Mouse (Mus musculus) limb, embryonic 12.5 days (tissue): ENCODE results near the gene Fah. TPM values are rescaled to one million over a fixed set of nuclear protein-coding genes. Genes with fewer than 3 reads are reported as not detected.

Experiments used
- ATAC-seq: fragments of 200-750 bp; cut with Nextera tagmentation; 2 replicates; pipeline ENCODE4 v1.8.0; 2017; ENCODE audit warnings: low read depth, moderate TSS enrichment; ENCODE audit not compliant: insufficient number of reproducible peaks, insufficient read depth, low FRiP score, low TSS enrichment
- H3K27ac ChIP-seq: fragments of 300-500 bp; sonication (generic); 2 replicates; pipeline ENCODE4 v1.5.1; 2016; ENCODE audit warnings: mild to moderate bottlenecking, moderate library complexity
- H3K27me3 ChIP-seq: fragments of 300-500 bp; sonication (generic); 2 replicates; pipeline ENCODE4 v1.6.1; 2016; ENCODE audit warnings: mild to moderate bottlenecking, moderate library complexity
- H3K36me3 ChIP-seq: fragments of 300-500 bp; sonication (generic); 2 replicates; pipeline ENCODE4 v1.6.1; 2016; ENCODE audit warnings: mild to moderate bottlenecking, moderate library complexity
- H3K4me1 ChIP-seq: fragments of 300-500 bp; sonication (generic); replicated peaks from 2 replicates; pipeline ENCODE4 v1.6.1; 2016
- H3K4me2 ChIP-seq: fragments of 300-500 bp; sonication (generic); 2 replicates; pipeline ENCODE4 v1.6.1; 2016; ENCODE audit warnings: mild to moderate bottlenecking, moderate library complexity
- H3K4me3 ChIP-seq: fragments of 300-500 bp; sonication (generic); replicated peaks from 2 replicates; pipeline ENCODE4 v1.5.1; 2016; ENCODE audit warnings: mild to moderate bottlenecking
- H3K9ac ChIP-seq: fragments of 300-500 bp; sonication (generic); replicated peaks from 2 replicates; pipeline ENCODE4 v1.6.1; 2016; ENCODE audit warnings: mild to moderate bottlenecking, moderate library complexity
- H3K9me3 ChIP-seq: fragments of 300-500 bp; sonication (generic); 2 replicates; pipeline ENCODE4 v1.6.1; 2016; ENCODE audit warnings: mild to moderate bottlenecking, moderate library complexity
- WGBS: fragments of 180-500 bp; shearing (Covaris S2); methylation state at CpG from one replicate; pipeline ENCODE4 v1.1.7; 2016; 5-methylcytosine and 5-hydroxymethylcytosine counted together
- polyA plus RNA-seq: library from polyadenylated mRNA; unstranded; fragments of >200 nt; fragmentation: Nextera tagmentation; extraction: Ambion mirVana; gene quantifications from 2 replicates; pipeline ENCODE4 v1.2.1, GENCODE M21; 2016

Fah gene
- polyA plus RNA-seq, 1 experiment from 2014 or later, result 2.5 TPM

DNA sequence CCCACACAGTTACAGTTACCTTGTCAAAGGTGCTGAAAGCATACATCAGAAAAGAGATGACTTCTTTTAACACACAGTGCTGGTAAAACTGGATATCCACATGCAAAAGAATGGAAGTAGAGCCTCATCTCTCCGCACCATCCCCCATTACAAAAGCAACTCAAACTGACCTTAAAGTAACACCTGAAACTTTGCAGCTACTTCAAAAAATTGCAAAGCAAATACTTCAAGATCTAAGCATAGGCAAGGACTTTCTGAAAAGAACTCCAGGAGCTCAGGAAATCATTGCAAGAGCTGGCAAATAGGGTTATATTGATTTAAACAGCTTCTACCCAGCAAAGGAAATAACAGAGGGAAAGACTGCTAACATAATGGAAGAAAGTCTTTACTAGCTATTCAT lies 46.0 kb downstream of the Fah start:
- no peak overlapping the region for H3K27ac ChIP-seq
- ATAC-seq, result no peak
- WGBS, result 100% methylated on average over 1 of the region's 1 CpGs
- no peaks in the 10 kb centered on the region for H3K36me3 ChIP-seq
- no peaks in the 10 kb centered on the region for H3K27me3 ChIP-seq
- no peak overlapping the region for H3K4me2 ChIP-seq
- no peak overlapping the region for H3K9ac ChIP-seq
- H3K9me3 ChIP-seq, result no peaks in the 10 kb centered on the region
- no peak overlapping the region for H3K4me3 ChIP-seq
- peaks cover 8% of the 10 kb centered on the region; the same call in 1 of the 2 replicates for H3K4me1 ChIP-seq

DNA sequence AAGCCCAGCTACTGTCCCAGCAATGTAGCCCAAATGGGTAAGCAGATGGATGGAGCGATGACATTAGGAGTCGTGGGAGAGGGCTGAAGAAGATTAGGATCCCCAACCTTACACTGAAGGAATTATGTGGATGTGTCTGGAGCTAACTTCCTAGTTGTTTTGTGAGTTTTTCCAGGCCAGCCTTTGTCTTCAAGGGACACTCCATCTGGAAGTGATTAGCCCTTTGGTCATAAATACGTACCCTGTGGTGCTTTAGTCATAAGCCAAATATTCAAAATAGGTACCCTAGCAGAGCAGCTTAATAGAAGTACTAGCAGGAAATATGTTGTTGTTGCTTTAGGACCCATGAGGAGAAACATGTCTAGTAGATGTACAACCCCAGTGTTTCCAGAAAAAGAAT lies 49.2 kb downstream of the Fah start:
- no peaks in the 10 kb centered on the region for H3K9me3 ChIP-seq

DNA sequence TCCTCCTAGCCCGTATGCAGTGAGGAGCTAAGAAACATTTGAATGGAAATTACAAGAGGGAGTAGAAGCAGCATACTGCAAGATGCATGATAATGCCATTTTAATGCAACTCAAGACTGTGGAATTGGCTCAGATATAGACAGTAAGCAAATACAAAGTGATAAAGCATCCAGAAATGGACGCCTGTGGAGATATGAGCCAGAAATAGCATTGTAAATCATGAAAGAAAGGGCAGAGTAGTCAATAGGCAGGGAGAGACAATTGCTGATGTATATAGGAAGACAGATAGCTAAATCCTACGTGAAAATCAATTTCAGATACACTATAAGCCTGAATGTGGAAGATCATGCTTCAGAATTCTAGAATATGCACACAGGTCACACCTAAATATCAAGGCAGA lies 51.2 kb downstream of the Fah start:
- Histone ChIP-seq H3K4me3 (no peak overlapping the region), H3K27ac (no peak overlapping the region), H3K27me3 (no peaks in the 10 kb centered on the region), H3K36me3 (no peaks in the 10 kb centered on the region), H3K9ac (no peak overlapping the region), H3K4me1 (peaks cover 8% of the 10 kb centered on the region; the same call in 1 of the 2 replicates), H3K4me2 (no peak overlapping the region), H3K9me3 (no peaks in the 10 kb centered on the region)
- WGBS, result 76% methylated on average over 3 of the region's 3 CpGs
- no peak for ATAC-seq

More for the DNA sequence above, 49.2 kb downstream of the Fah start:
- H3K4me3 ChIP-seq, result no peak overlapping the region
- H3K4me2 ChIP-seq, result no peak overlapping the region
- no peaks in the 10 kb centered on the region for H3K36me3 ChIP-seq
- H3K27ac ChIP-seq, result no peak overlapping the region
- ATAC-seq, result no peak
- no peak overlapping the region for H3K9ac ChIP-seq
- no peaks in the 10 kb centered on the region for H3K27me3 ChIP-seq
- peaks cover 8% of the 10 kb centered on the region; the same call in 1 of the 2 replicates for H3K4me1 ChIP-seq
- 35% methylated on average over 3 of the region's 3 CpGs for WGBS

DNA sequence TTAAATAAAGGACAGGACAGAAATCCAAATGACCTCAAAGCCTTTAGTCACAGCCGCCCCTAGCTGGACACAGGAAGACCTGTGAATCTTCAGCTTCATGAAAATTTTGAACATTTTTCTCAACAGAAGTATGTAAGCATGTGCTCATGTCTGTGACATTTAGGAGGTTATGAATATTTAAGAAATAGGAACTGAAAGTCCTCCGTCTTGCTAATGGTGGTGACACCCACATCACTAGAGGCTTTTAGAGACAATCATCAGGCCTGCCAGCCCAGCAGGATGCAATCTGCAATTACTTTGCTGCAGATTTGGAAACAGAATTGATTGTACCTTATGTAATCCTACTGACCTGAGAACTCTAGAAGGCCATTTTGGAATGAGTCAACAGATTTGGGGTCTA lies 55.0 kb downstream of the Fah start:
- no peak overlapping the region for H3K4me3 ChIP-seq
- no peak overlapping the region for H3K9ac ChIP-seq
- no peaks in the 10 kb centered on the region for H3K36me3 ChIP-seq
- WGBS, result 90% methylated on average over 2 of the region's 2 CpGs
- no peak for ATAC-seq
- H3K4me1 ChIP-seq, result no peaks in the 10 kb centered on the region
- no peak overlapping the region for H3K27ac ChIP-seq
- no peaks in the 10 kb centered on the region for H3K27me3 ChIP-seq
- H3K9me3 ChIP-seq, result no peaks in the 10 kb centered on the region
- H3K4me2 ChIP-seq, result no peak overlapping the region

DNA sequence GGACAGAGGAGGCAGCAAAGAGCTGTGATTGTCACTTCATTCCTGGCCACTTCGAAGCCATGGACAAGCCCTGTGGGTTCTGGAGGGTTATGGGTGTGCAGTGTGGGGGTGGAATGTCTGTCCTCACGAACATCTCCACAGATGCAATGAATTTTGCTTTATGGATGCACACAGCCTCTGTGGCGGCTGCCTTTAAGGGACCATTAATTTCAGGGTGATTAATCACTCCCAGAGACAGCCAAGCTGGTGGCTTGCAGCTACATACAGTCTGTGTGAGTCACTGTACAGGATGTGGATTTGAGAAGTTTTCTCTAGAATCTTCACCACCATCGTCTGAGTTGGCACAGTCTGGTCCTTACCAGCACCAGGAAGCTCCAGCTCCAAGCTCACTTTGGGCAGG lies 59.9 kb downstream of the Fah start:
- H3K27me3 ChIP-seq, result 0 out of 2 replicates have a peak, but pooled peaks cover 3% of the 10 kb centered on the region
- WGBS, result 50% methylated on average over 4 of the region's 4 CpGs
- no peak for ATAC-seq
- H3K36me3 ChIP-seq, result no peaks in the 10 kb centered on the region
- H3K4me2 ChIP-seq, result no peak overlapping the region
- H3K4me1 ChIP-seq, result no peaks in the 10 kb centered on the region
- H3K27ac ChIP-seq, result no peak overlapping the region
- no peak overlapping the region for H3K9ac ChIP-seq
- no peaks in the 10 kb centered on the region for H3K9me3 ChIP-seq
- H3K4me3 ChIP-seq, result no peak overlapping the region

DNA sequence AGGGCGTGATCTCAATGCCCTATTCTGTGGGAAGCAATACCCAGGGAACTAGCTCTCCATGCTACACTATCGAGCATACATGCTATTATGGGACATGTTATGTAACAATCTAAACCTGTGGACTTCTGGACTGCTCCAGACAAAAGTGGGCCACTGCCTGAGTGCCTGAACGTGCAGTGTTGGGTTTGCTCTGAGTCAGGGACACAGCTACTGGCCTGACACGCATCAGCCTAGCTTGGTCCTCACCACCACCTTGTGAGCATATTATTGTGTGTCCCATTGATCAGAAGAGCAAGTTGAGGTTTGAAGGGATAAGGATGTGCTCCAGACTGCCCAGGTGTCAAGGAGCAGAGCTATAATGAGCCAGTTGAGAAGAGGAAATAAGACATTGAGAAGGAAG lies 61.6 kb downstream of the Fah start:
- Histone ChIP-seq H3K9me3 (no peaks in the 10 kb centered on the region), H3K9ac (no peak overlapping the region), H3K4me2 (no peak overlapping the region), H3K27me3 (0 out of 2 replicates have a peak, but pooled peaks cover 3% of the 10 kb centered on the region), H3K4me3 (no peak overlapping the region), H3K4me1 (no peaks in the 10 kb centered on the region), H3K27ac (no peak overlapping the region), H3K36me3 (no peaks in the 10 kb centered on the region)
- no peak for ATAC-seq
- WGBS, result 84% methylated on average over 4 of the region's 4 CpGs

Other genes with a start within 250 kb of the Fah start
- gene Arnt2, start 196.5 kb downstream of the Fah start, polyA plus RNA-seq, result 20.0 and 22.6 TPM in 2 replicates
- 0.25 and 0.29 TPM in 2 replicates for gene Gm2115, start 77.8 kb downstream of the Fah start, polyA plus RNA-seq
- gene Zfand6, start 83.2 kb upstream of the Fah start, polyA plus RNA-seq, result 192 and 199 TPM in 2 replicates
- gene Olfr291, start 246.8 kb upstream of the Fah start, polyA plus RNA-seq, result not detected in 2 replicates